Mouse (Mus musculus) heart, adult 2 months (tissue): ENCODE results near the gene Cyp2d22.

ENCODE experiments used
- CTCF ChIP-seq: fragments of 200-600 bp; IDR thresholded peaks from 2 replicates; pipeline ENCODE4 v1.8.1; 2022; ENCODE audit warnings: antibody characterized with exemption, mild to moderate bottlenecking, moderate library complexity
- POLR2A ChIP-seq: fragments of 200-500 bp; IDR thresholded peaks from 2 replicates; pipeline ENCODE4 v1.6.1; 2011; ENCODE audit warnings: mild to moderate bottlenecking, low read depth, low read length, control low read depth; ENCODE audit not compliant: insufficient read depth

- TF ChIP-seq CTCF (no peak), POLR2A (no peak)
These were observed 5.6 kb downstream of the Cyp2d22 start for GRCm38 (mm10) chr15:82374437-82374836.
